Mouse (Mus musculus): ENCODE data around the gene Grpel1. TPM values are rescaled to one million over a fixed set of nuclear protein-coding genes. Genes with fewer than 3 reads are reported as not detected.
A peak's percentile ranks its signal among the peaks of the same experiment; 100 is the strongest.

Gene Grpel1
- 10 to 100 TPM; 66.7 to 70.8 TPM for total RNA-seq (2021)
- long read RNA-seq, experiment 1, transcript Grpel1-201 (4 exons, 3,528 nt), result major isoform, 267 of 276 reads
- long read RNA-seq, experiment 1, partial matches to known transcripts, result 6 of 276 reads
- long read RNA-seq, experiment 1, other reads (novel, unspliced or antisense), result 3 of 276 reads
- long read RNA-seq, experiment 2, transcript Grpel1-201 (4 exons, 3,528 nt), result major isoform, 282 of 289 reads
- long read RNA-seq, experiment 2, partial matches to known transcripts, result 4 of 289 reads
- long read RNA-seq, experiment 2, other reads (novel, unspliced or antisense), result 3 of 289 reads

- peak; percentile 93 to 94 for DNase-seq (ENCODE audit: low spot score in 2 of 2)
These were observed at the start of gene Grpel1 for GRCm38 (mm10) chr5:36464709-36465661. TSS of gene Grpel1 (plus strand) at chr5:36464998.

- no peak for DNase-seq (ENCODE audit: low spot score in 2 of 2)
These were observed 44.9 kb upstream of the Grpel1 start for GRCm38 (mm10) chr5:36419861-36420260.

GRCm38 (mm10) chr5:36422689-36423088, 42.1 kb upstream of the Grpel1 start:
- DNase-seq (ENCODE audit: low spot score in 2 of 2), result no peak

- DNase-seq (ENCODE audit: low spot score in 2 of 2), result no peak
These were observed 40.1 kb upstream of the Grpel1 start for GRCm38 (mm10) chr5:36424676-36425075.

- DNase-seq (ENCODE audit: low spot score in 2 of 2), result no peak
These were observed 38.4 kb upstream of the Grpel1 start for GRCm38 (mm10) chr5:36426404-36426803.

GRCm38 (mm10) chr5:36427831-36428230, 37.0 kb upstream of the Grpel1 start:
- DNase-seq (ENCODE audit: low spot score in 2 of 2), result no peak

GRCm38 (mm10) chr5:36429551-36429950, 35.2 kb upstream of the Grpel1 start:
- DNase-seq (ENCODE audit: low spot score in 2 of 2), result no peak

GRCm38 (mm10) chr5:36431711-36432110, 33.1 kb upstream of the Grpel1 start:
- no peak for DNase-seq (ENCODE audit: low spot score in 2 of 2)

- DNase-seq (ENCODE audit: low spot score in 2 of 2), result no peak
These were observed 30.3 kb upstream of the Grpel1 start for GRCm38 (mm10) chr5:36434398-36434967.

GRCm38 (mm10) chr5:36436858-36437257, 27.9 kb upstream of the Grpel1 start:
- no peak for DNase-seq (ENCODE audit: low spot score in 2 of 2)

- DNase-seq (ENCODE audit: low spot score in 2 of 2), result no peak
These were observed 24.1 kb upstream of the Grpel1 start for GRCm38 (mm10) chr5:36440741-36441140.

GRCm38 (mm10) chr5:36444611-36445010, 20.2 kb upstream of the Grpel1 start:
- no peak for DNase-seq (ENCODE audit: low spot score in 2 of 2)

GRCm38 (mm10) chr5:36445028-36445427, 19.8 kb upstream of the Grpel1 start:
- DNase-seq (ENCODE audit: low spot score in 2 of 2), result no peak

- no peak for DNase-seq (ENCODE audit: low spot score in 2 of 2)
These were observed 18.5 kb upstream of the Grpel1 start for GRCm38 (mm10) chr5:36446166-36446890.

- DNase-seq (ENCODE audit: low spot score in 2 of 2), result no peak
These were observed 16.9 kb upstream of the Grpel1 start for GRCm38 (mm10) chr5:36447872-36448271.

GRCm38 (mm10) chr5:36449710-36450358, 15.0 kb upstream of the Grpel1 start:
- no peak for DNase-seq (ENCODE audit: low spot score in 2 of 2)

- DNase-seq (ENCODE audit: low spot score in 2 of 2), result no peak
These were observed 13.7 kb upstream of the Grpel1 start for GRCm38 (mm10) chr5:36451119-36451518.

- no peak for DNase-seq (ENCODE audit: low spot score in 2 of 2)
These were observed 12.9 kb upstream of the Grpel1 start for GRCm38 (mm10) chr5:36451872-36452389.

GRCm38 (mm10) chr5:36452821-36453220, 12.0 kb upstream of the Grpel1 start:
- DNase-seq (ENCODE audit: low spot score in 2 of 2), result no peak

- DNase-seq (ENCODE audit: low spot score in 2 of 2), result no peak
These were observed 7.1 kb upstream of the Grpel1 start for GRCm38 (mm10) chr5:36457706-36458105.

Data from adrenal gland, postnatal 4 days (tissue).